Mouse (Mus musculus) kidney, embryonic 15.5 days (tissue): ENCODE data around the gene Nkx2-5. TPM values are rescaled to one million over a fixed set of nuclear protein-coding genes. Genes with fewer than 3 reads are reported as not detected.

ENCODE experiments used
- ATAC-seq: fragments of 200-750 bp; cut with Nextera tagmentation; replicated peaks from 2 replicates; pipeline ENCODE4 v1.8.0; 2017; ENCODE audit warnings: moderate TSS enrichment; ENCODE audit not compliant: low FRiP score
- H3K27ac ChIP-seq: fragments of 300-500 bp; sonication (generic); 2 replicates; pipeline ENCODE4 v1.5.1; 2015; ENCODE audit warnings: mild to moderate bottlenecking, inconsistent platforms
- H3K27me3 ChIP-seq: fragments of 300-500 bp; sonication (generic); 2 replicates; pipeline ENCODE4 v1.6.1; 2015; ENCODE audit warnings: inconsistent platforms
- H3K36me3 ChIP-seq: fragments of 300-500 bp; sonication (generic); 2 replicates; pipeline ENCODE4 v1.6.1; 2015; ENCODE audit warnings: inconsistent platforms
- H3K4me1 ChIP-seq: fragments of 300-500 bp; sonication (generic); 2 replicates; pipeline ENCODE4 v1.6.1; 2015; ENCODE audit warnings: inconsistent platforms
- H3K4me2 ChIP-seq: fragments of 300-500 bp; sonication (generic); 2 replicates; pipeline ENCODE4 v1.6.1; 2015; ENCODE audit warnings: moderate library complexity, mild to moderate bottlenecking, inconsistent platforms
- H3K4me3 ChIP-seq: fragments of 300-500 bp; sonication (generic); replicated peaks from 2 replicates; pipeline ENCODE4 v1.5.1; 2015; ENCODE audit warnings: mild to moderate bottlenecking, inconsistent platforms
- H3K9ac ChIP-seq: fragments of 300-500 bp; sonication (generic); 2 replicates; pipeline ENCODE4 v1.6.1; 2015; ENCODE audit warnings: mild to moderate bottlenecking, inconsistent platforms
- H3K9me3 ChIP-seq: fragments of 300-500 bp; sonication (generic); replicated peaks from 2 replicates; pipeline ENCODE4 v1.6.1; 2016; ENCODE audit warnings: inconsistent platforms
- WGBS: fragments of 180-500 bp; shearing (Covaris S2); methylation state at CpG from one replicate; pipeline ENCODE4 v1.1.7; 2015; ENCODE audit warnings: mixed read lengths; 5-methylcytosine and 5-hydroxymethylcytosine counted together
- polyA plus RNA-seq: library from polyadenylated mRNA; unstranded; fragments of >200 nt; fragmentation: Nextera tagmentation; extraction: Ambion mirVana; gene quantifications from 2 replicates; pipeline ENCODE4 v1.2.1, GENCODE M21; 2015

The Nkx2-5 gene
- polyA plus RNA-seq: not detected in 2 replicates

GRCm38 (mm10) chr17:26844909-26845148 is at the start of gene Nkx2-5:
Gene Nkx2-5, minus strand, starts transcription at chr17:26845009.
- H3K4me1 ChIP-seq: peaks cover 19% of the 10 kb centered on the region
- H3K9ac ChIP-seq: no peak within 1 kb of the TSS
- no peak for ATAC-seq
- peaks cover 95% of the 10 kb centered on the region for H3K27me3 ChIP-seq
- no peaks in the 10 kb centered on the region for H3K36me3 ChIP-seq
- H3K27ac ChIP-seq: no peak within 1 kb of the TSS
- H3K4me3 ChIP-seq: 0 out of 2 replicates have a peak within 1 kb of the TSS, but pooled peaks have one; percentile 16
- peak within 1 kb of the TSS; percentile 37 for H3K4me2 ChIP-seq
- WGBS: under 1% methylated on average over 5 of the region's 5 CpGs
- no peaks in the 10 kb centered on the region for H3K9me3 ChIP-seq

GRCm38 (mm10) chr17:26894342-26894741 is 49.5 kb upstream of the Nkx2-5 start:
- Histone ChIP-seq H3K4me2 (no peak overlapping the region), H3K36me3 (no peaks in the 10 kb centered on the region), H3K27ac (no peak overlapping the region), H3K4me1 (peaks cover 23% of the 10 kb centered on the region), H3K9ac (no peak overlapping the region), H3K27me3 (peaks cover 19% of the 10 kb centered on the region; the same call in 1 of the 2 replicates), H3K4me3 (no peak overlapping the region), H3K9me3 (no peaks in the 10 kb centered on the region)
- WGBS: 59% methylated on average over 6 of the region's 6 CpGs
- no peak for ATAC-seq

- no peak for ATAC-seq
- WGBS: 56% methylated on average over 6 of the region's 6 CpGs
- no peak overlapping the region for H3K9ac ChIP-seq
Measured at GRCm38 (mm10) chr17:26893492-26893891, 48.7 kb upstream of the Nkx2-5 start.

GRCm38 (mm10) chr17:26892635-26893375 is 48.0 kb upstream of the Nkx2-5 start:
- Histone ChIP-seq H3K9me3 (no peaks in the 10 kb centered on the region), H3K27me3 (peaks cover 22% of the 10 kb centered on the region; the same call in 1 of the 2 replicates), H3K27ac (no peak overlapping the region), H3K4me1 (peaks cover 25% of the 10 kb centered on the region), H3K4me2 (peak overlapping the region; percentile 38), H3K4me3 (peak overlapping the region; percentile 13), H3K9ac (peak overlapping the region; percentile 15; the same call in 1 of the 2 replicates), H3K36me3 (no peaks in the 10 kb centered on the region)
- ATAC-seq: 0 out of 2 replicates have a peak, but pooled peaks have one; percentile 12
- 47% methylated on average over 16 of the region's 16 CpGs for WGBS

More at GRCm38 (mm10) chr17:26893492-26893891, 48.7 kb upstream of the Nkx2-5 start:
- Histone ChIP-seq H3K4me3 (no peak overlapping the region), H3K27me3 (peaks cover 22% of the 10 kb centered on the region; the same call in 1 of the 2 replicates), H3K9me3 (no peaks in the 10 kb centered on the region), H3K4me2 (no peak overlapping the region), H3K27ac (no peak overlapping the region), H3K36me3 (no peaks in the 10 kb centered on the region), H3K4me1 (peaks cover 23% of the 10 kb centered on the region)

GRCm38 (mm10) chr17:26887926-26888325 is 43.1 kb upstream of the Nkx2-5 start:
- H3K27me3 ChIP-seq: peaks cover 36% of the 10 kb centered on the region
- H3K36me3 ChIP-seq: no peaks in the 10 kb centered on the region
- H3K4me3 ChIP-seq: no peak overlapping the region
- peaks cover 33% of the 10 kb centered on the region for H3K4me1 ChIP-seq
- no peaks in the 10 kb centered on the region for H3K9me3 ChIP-seq
- H3K27ac ChIP-seq: no peak overlapping the region
- no peak overlapping the region for H3K9ac ChIP-seq
- WGBS: 24% methylated on average over 3 of the region's 3 CpGs
- no peak for ATAC-seq
- no peak overlapping the region for H3K4me2 ChIP-seq

- peak overlapping the region; percentile 37; the same call in 1 of the 2 replicates for H3K9ac ChIP-seq
- no peak overlapping the region for H3K27ac ChIP-seq
- no peaks in the 10 kb centered on the region for H3K9me3 ChIP-seq
- peak; percentile 85 for ATAC-seq
- peak overlapping the region; percentile 49 for H3K4me3 ChIP-seq
- peak overlapping the region; percentile 80 for H3K4me2 ChIP-seq
- no peaks in the 10 kb centered on the region for H3K36me3 ChIP-seq
- peaks cover 26% of the 10 kb centered on the region for H3K4me1 ChIP-seq
- 9% methylated on average over 30 of the region's 30 CpGs for WGBS
- peaks cover 34% of the 10 kb centered on the region for H3K27me3 ChIP-seq
Measured at GRCm38 (mm10) chr17:26886047-26886749, 41.4 kb upstream of the Nkx2-5 start.

GRCm38 (mm10) chr17:26884995-26885926 is 40.5 kb upstream of the Nkx2-5 start:
- 20% methylated on average over 25 of the region's 25 CpGs for WGBS

GRCm38 (mm10) chr17:26883585-26883984 is 38.8 kb upstream of the Nkx2-5 start:
- no peak for ATAC-seq

More at GRCm38 (mm10) chr17:26884995-26885926, 40.5 kb upstream of the Nkx2-5 start:
- H3K4me3 ChIP-seq: peak overlapping the region; percentile 49
- H3K27ac ChIP-seq: peak overlapping the region; percentile 18; the same call in 1 of the 2 replicates
- H3K36me3 ChIP-seq: no peaks in the 10 kb centered on the region
- ATAC-seq: peak; percentile 79
- H3K4me1 ChIP-seq: peaks cover 26% of the 10 kb centered on the region
- H3K9me3 ChIP-seq: no peaks in the 10 kb centered on the region
- H3K27me3 ChIP-seq: peaks cover 28% of the 10 kb centered on the region
- H3K9ac ChIP-seq: peak overlapping the region; percentile 37
- peak overlapping the region; percentile 80 for H3K4me2 ChIP-seq

GRCm38 (mm10) chr17:26882706-26883105 is 37.9 kb upstream of the Nkx2-5 start:
- no peak overlapping the region for H3K4me3 ChIP-seq
- H3K27me3 ChIP-seq: peaks cover 23% of the 10 kb centered on the region
- H3K27ac ChIP-seq: no peak overlapping the region
- H3K4me1 ChIP-seq: peaks cover 24% of the 10 kb centered on the region
- WGBS: 57% methylated on average over 1 of the region's 1 CpGs
- no peak overlapping the region for H3K4me2 ChIP-seq
- H3K36me3 ChIP-seq: no peaks in the 10 kb centered on the region
- H3K9ac ChIP-seq: no peak overlapping the region
- H3K9me3 ChIP-seq: no peaks in the 10 kb centered on the region
- no peak for ATAC-seq

More at GRCm38 (mm10) chr17:26883585-26883984, 38.8 kb upstream of the Nkx2-5 start:
- Histone ChIP-seq H3K4me2 (no peak overlapping the region), H3K36me3 (no peaks in the 10 kb centered on the region), H3K27me3 (peaks cover 23% of the 10 kb centered on the region), H3K27ac (no peak overlapping the region), H3K4me1 (peaks cover 26% of the 10 kb centered on the region), H3K4me3 (no peak overlapping the region), H3K9ac (no peak overlapping the region), H3K9me3 (no peaks in the 10 kb centered on the region)
- 76% methylated on average over 6 of the region's 6 CpGs for WGBS

GRCm38 (mm10) chr17:26879235-26879634 is 34.4 kb upstream of the Nkx2-5 start:
- 91% methylated on average over 6 of the region's 6 CpGs for WGBS
- no peak overlapping the region for H3K4me2 ChIP-seq
- no peak overlapping the region for H3K27ac ChIP-seq
- peaks cover 3% of the 10 kb centered on the region for H3K4me1 ChIP-seq
- H3K9ac ChIP-seq: no peak overlapping the region
- H3K9me3 ChIP-seq: no peaks in the 10 kb centered on the region
- H3K36me3 ChIP-seq: no peaks in the 10 kb centered on the region
- ATAC-seq: no peak
- no peak overlapping the region for H3K4me3 ChIP-seq
- H3K27me3 ChIP-seq: peaks cover 11% of the 10 kb centered on the region; the same call in 1 of the 2 replicates

GRCm38 (mm10) chr17:26877927-26878326 is 33.1 kb upstream of the Nkx2-5 start:
- Histone ChIP-seq H3K4me3 (no peak overlapping the region), H3K27ac (no peak overlapping the region), H3K9ac (no peak overlapping the region), H3K4me2 (no peak overlapping the region), H3K27me3 (peaks cover 3% of the 10 kb centered on the region; the same call in 1 of the 2 replicates), H3K36me3 (no peaks in the 10 kb centered on the region), H3K9me3 (no peaks in the 10 kb centered on the region), H3K4me1 (no peaks in the 10 kb centered on the region)
- no peak for ATAC-seq
- 80% methylated on average over 7 of the region's 7 CpGs for WGBS
